ENCODE assay signal across 14 mouse cellular contexts in genomic region chr16:88211852-88212251, GRCm38 (mm10).
DNase-seq lines count a peak whose midpoint lies in the region; ATAC-seq and TF ChIP-seq lines count a peak whose summit lies in the region.
"Had no signal": no experiment of that assay in that cellular context is flagged by ENCODE, and none has a peak within 500 bp of the region (broad histone marks: within the 10 kb centered on the region; RNA-seq: fewer than 3 reads in every experiment).

No protein-coding gene starts in this region.

- no peaks in the 10 kb centered on the region for H3K9me3 ChIP-seq in lung, embryonic 14.5 days (ENCODE audit: low read depth, low read length)
- no peaks in the 10 kb centered on the region for H3K9me3 ChIP-seq in embryonic facial prominence, embryonic 10.5 days
- H3K9me3 ChIP-seq: embryonic facial prominence, embryonic 13.5 days; forebrain, embryonic 13.5 days; heart, embryonic 15.5 days had no signal

- 61% methylated on average over 8 of the region's 8 CpGs for WGBS in lung, embryonic 14.5 days
- WGBS in thymus, adult 2 months = 62% methylated on average over 8 of the region's 8 CpGs
- 65% methylated on average over 8 of the region's 8 CpGs for WGBS in embryonic facial prominence, embryonic 10.5 days

- H3K4me3 ChIP-seq in lung, embryonic 14.5 days (ENCODE audit: low read depth, low read length) = no peak overlapping the region
- no peak overlapping the region for H3K4me3 ChIP-seq in thymus, adult 2 months (ENCODE audit: control insufficient read depth, insufficient read depth, low read length)
- H3K4me3 ChIP-seq in embryonic facial prominence, embryonic 10.5 days = no peak overlapping the region
- H3K4me3 ChIP-seq: embryonic facial prominence, embryonic 13.5 days; forebrain, embryonic 13.5 days; heart, embryonic 15.5 days; megakaryocyte, embryonic 14.5 days had no signal

- H3K4me1 ChIP-seq in lung, embryonic 14.5 days (ENCODE audit: insufficient read depth) = no peaks in the 10 kb centered on the region
- H3K4me1 ChIP-seq in thymus, adult 2 months (replicated peaks; ENCODE audit: control insufficient read depth, insufficient read depth, low read length) = no peaks in the 10 kb centered on the region
- no peaks in the 10 kb centered on the region for H3K4me1 ChIP-seq in embryonic facial prominence, embryonic 10.5 days
- H3K4me1 ChIP-seq: embryonic facial prominence, embryonic 13.5 days; forebrain, embryonic 13.5 days; heart, embryonic 15.5 days; megakaryocyte, embryonic 14.5 days had no signal

- no peak overlapping the region for H3K9ac ChIP-seq in lung, embryonic 14.5 days
- H3K9ac ChIP-seq: embryonic facial prominence, embryonic 13.5 days; forebrain, embryonic 13.5 days; heart, embryonic 15.5 days had no signal

- no peak for DNase-seq in frontal cortex, postnatal 14 days (ENCODE audit: low spot score in 2 of 2)
- DNase-seq in lung, embryonic 14.5 days = peak; percentile 9
- no peak for DNase-seq in lung, postnatal 36 days
- DNase-seq in R1 (ENCODE audit: low read depth, low spot score) = peak; percentile 17
- peak; percentile 46 for DNase-seq in thymus, adult 2 months
- no peak for DNase-seq in embryonic facial prominence, embryonic 10.5 days (ENCODE audit: low spot score)
- no peak for DNase-seq in layer of hippocampus, postnatal 36 days
- DNase-seq: gastrocnemius, postnatal 14 days had no signal

- no peak for TF ChIP-seq POLR2A in thymus, adult 2 months (IDR thresholded peaks at IDR 0.05; ENCODE audit: control insufficient read depth, extremely low read depth, insufficient read depth, low read length, poor library complexity)

- peak; percentile 15; the same call in 1 of the 2 replicates for TF ChIP-seq CTCF in lung, embryonic 14.5 days (IDR thresholded peaks at IDR 0.05; ENCODE audit: low read depth)
- TF ChIP-seq CTCF in thymus, adult 2 months (IDR thresholded peaks at IDR 0.05; ENCODE audit: borderline replicate concordance, control insufficient read depth, extremely low read depth, insufficient read depth, low read length, poor library complexity) = no peak

- no peaks in the 10 kb centered on the region for H3K36me3 ChIP-seq in lung, embryonic 14.5 days (ENCODE audit: insufficient read depth)
- no peaks in the 10 kb centered on the region for H3K36me3 ChIP-seq in thymus, adult 2 months (ENCODE audit: control insufficient read depth, insufficient read depth, low read length)
- no peaks in the 10 kb centered on the region for H3K36me3 ChIP-seq in embryonic facial prominence, embryonic 10.5 days (replicated peaks)
- H3K36me3 ChIP-seq: embryonic facial prominence, embryonic 13.5 days; heart, embryonic 15.5 days had no signal

- no peak overlapping the region for H3K4me2 ChIP-seq in lung, embryonic 14.5 days
- H3K4me2 ChIP-seq: embryonic facial prominence, embryonic 13.5 days; forebrain, embryonic 13.5 days; heart, embryonic 15.5 days had no signal

- no peaks in the 10 kb centered on the region for H3K27me3 ChIP-seq in lung, embryonic 14.5 days (ENCODE audit: insufficient read depth, low read length)
- no peaks in the 10 kb centered on the region for H3K27me3 ChIP-seq in thymus, adult 2 months (ENCODE audit: control insufficient read depth, insufficient read depth, low read length)
- H3K27me3 ChIP-seq in embryonic facial prominence, embryonic 10.5 days (replicated peaks; ENCODE audit: low read depth, poor library complexity, severe bottlenecking) = no peaks in the 10 kb centered on the region
- H3K27me3 ChIP-seq: embryonic facial prominence, embryonic 13.5 days; forebrain, embryonic 13.5 days; heart, embryonic 15.5 days; megakaryocyte, embryonic 14.5 days had no signal

- no peak overlapping the region for H3K27ac ChIP-seq in lung, embryonic 14.5 days (ENCODE audit: low read depth)
- no peak overlapping the region for H3K27ac ChIP-seq in thymus, adult 2 months (ENCODE audit: control insufficient read depth, insufficient read depth, low read length)
- no peak overlapping the region for H3K27ac ChIP-seq in embryonic facial prominence, embryonic 10.5 days (replicated peaks)
- H3K27ac ChIP-seq: embryonic facial prominence, embryonic 13.5 days; forebrain, embryonic 13.5 days; heart, embryonic 15.5 days had no signal

- peak; percentile 44; the same call in 1 of the 2 replicates for ATAC-seq in frontal cortex, adult (ENCODE audit: low TSS enrichment)
- no peak for ATAC-seq in lung, embryonic 14.5 days (ENCODE audit: insufficient read depth)
- ATAC-seq: forebrain, embryonic 13.5 days; hindbrain, embryonic 16.5 days had no signal

Comparison
In these comparisons a context has a peak if more than half of its experiments do, and no peak if none do; other contexts are left out.
1. DNase-seq: peak in lung, embryonic 14.5 days (single experiment), R1 (single experiment) and thymus, adult 2 months (single experiment); none in frontal cortex, postnatal 14 days (0 of 2), lung, postnatal 36 days (single experiment), embryonic facial prominence, embryonic 10.5 days (single experiment) and layer of hippocampus, postnatal 36 days (0 of 2).